Mouse (Mus musculus): Measurements from ENCODE around the gene Vmn1r38. TPM values are rescaled to one million over a fixed set of nuclear protein-coding genes. Genes with fewer than 3 reads are reported as not detected.
"Not testable (repeated sequence)": the region's sequence is repeated elsewhere in the genome, so short reads cannot be mapped to it uniquely, and the experiment has no call there.

Gene Vmn1r38
- polyA plus RNA-seq (2014; fragmentation: Nextera tagmentation; extraction: Ambion mirVana), result not detected in 2 replicates

DNA sequence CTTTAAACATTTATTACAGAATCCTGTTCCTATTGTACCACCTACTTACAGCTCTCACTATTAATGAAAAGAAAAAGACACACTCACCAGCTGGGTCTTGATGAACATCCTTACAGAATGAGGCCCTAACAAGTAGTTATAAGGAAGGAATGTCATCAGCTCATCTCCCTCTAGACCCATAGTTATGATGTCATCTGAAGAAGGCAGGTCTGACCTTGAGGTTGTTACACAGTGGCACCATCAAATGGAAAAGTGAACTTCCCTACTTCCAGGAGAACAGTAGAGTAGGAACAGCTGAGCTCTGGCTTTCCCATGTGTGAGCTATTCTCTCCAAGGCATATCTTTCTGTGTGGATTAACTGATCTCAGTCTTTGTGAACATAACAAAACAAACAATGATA lies at the start of gene Vmn1r38:
TSS of gene Vmn1r38 (minus strand) at position 101 of the 400 bp plus-strand sequence.
- H3K27ac ChIP-seq (ENCODE audit: low read depth, low read length); H3K27me3 ChIP-seq (ENCODE audit: control insufficient read depth, insufficient read depth, low read length); H3K36me3 ChIP-seq (ENCODE audit: control insufficient read depth, insufficient read depth, low read length); H3K4me1 ChIP-seq (ENCODE audit: control insufficient read depth, insufficient read depth, low read length); H3K9me3 ChIP-seq (ENCODE audit: control insufficient read depth, low read length); ATAC-seq (ENCODE audit: low FRiP score); H3K9ac ChIP-seq (ENCODE audit: low read length); H3K4me2 ChIP-seq; H3K4me3 ChIP-seq (ENCODE audit: low read depth, low read length); DNase-seq (ENCODE audit: low spot score, missing footprints): not testable (repeated sequence)

DNA sequence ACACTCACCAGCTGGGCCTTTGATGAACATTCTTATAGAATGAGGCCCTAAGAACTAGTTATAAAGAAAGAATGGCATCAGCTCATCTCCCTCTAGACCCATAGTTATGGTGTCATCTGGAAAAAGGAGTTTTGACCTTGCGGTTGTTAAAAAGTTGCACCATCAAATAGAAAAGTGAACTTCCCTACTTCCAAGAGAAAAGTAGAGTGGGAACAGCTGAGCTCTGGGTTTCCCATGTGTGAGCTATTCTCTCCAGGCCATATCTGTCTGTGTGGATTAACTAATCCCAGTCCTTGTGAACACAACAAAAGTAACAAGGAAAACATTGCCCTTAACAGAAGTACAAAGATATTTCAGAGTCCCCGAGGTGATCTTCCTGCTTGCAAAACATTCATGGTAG lies 28.1 kb upstream of the Vmn1r38 start, which contains the start of gene Vmn1r39:
TSS of gene Vmn1r39 (minus strand) at position 101 of the 400 bp plus-strand sequence.
- Histone ChIP-seq H3K27ac (ENCODE audit: low read depth, low read length) (no peak within 1 kb of the TSS), H3K4me3 (ENCODE audit: low read depth, low read length) (no peak within 1 kb of the TSS), H3K4me1 (ENCODE audit: control insufficient read depth, insufficient read depth, low read length) (no peaks in the 10 kb centered on the region), H3K36me3 (ENCODE audit: control insufficient read depth, insufficient read depth, low read length) (no peaks in the 10 kb centered on the region), H3K27me3 (ENCODE audit: control insufficient read depth, insufficient read depth, low read length) (no peaks in the 10 kb centered on the region), H3K4me2 (no peak within 1 kb of the TSS), H3K9ac (ENCODE audit: low read length) (no peak within 1 kb of the TSS), H3K9me3 (ENCODE audit: control insufficient read depth, low read length) (no peaks in the 10 kb centered on the region)
- no peak for ATAC-seq (ENCODE audit: low FRiP score)
- 88% methylated on average over 2 of the region's 2 CpGs for WGBS
- DNase-seq (ENCODE audit: low spot score, missing footprints), result no peak

DNA sequence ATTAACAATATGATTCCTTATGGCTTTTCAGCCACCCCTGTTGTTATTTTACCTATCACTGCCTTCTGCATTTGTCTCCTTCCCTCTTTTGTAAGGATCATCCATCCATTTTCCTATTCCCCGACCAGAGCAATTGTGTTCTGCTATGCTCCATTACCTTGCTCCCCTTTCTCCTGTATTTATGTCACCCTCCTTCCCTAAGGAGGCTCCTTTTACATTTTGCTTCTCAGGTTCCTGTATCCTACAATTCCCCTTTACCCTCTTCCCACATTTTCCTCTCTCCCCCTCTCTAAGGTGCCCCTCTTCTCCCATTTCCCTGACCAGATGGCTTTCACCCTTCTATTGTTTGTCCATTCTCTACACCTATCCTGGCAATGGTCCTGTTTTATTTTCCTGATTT lies 23.9 kb upstream of the Vmn1r38 start:
- 58% methylated on average over 1 of the region's 1 CpGs for WGBS
- H3K36me3 ChIP-seq (ENCODE audit: control insufficient read depth, insufficient read depth, low read length), result no peaks in the 10 kb centered on the region
- no peaks in the 10 kb centered on the region for H3K9me3 ChIP-seq (ENCODE audit: control insufficient read depth, low read length)
- H3K4me2 ChIP-seq, result no peak overlapping the region
- no peak overlapping the region for H3K4me3 ChIP-seq (ENCODE audit: low read depth, low read length)
- H3K9ac ChIP-seq (ENCODE audit: low read length), result no peak overlapping the region
- no peaks in the 10 kb centered on the region for H3K4me1 ChIP-seq (ENCODE audit: control insufficient read depth, insufficient read depth, low read length)
- no peak overlapping the region for H3K27ac ChIP-seq (ENCODE audit: low read depth, low read length)
- DNase-seq (ENCODE audit: low spot score, missing footprints) (no peak), ATAC-seq (ENCODE audit: low FRiP score) (no peak)
- no peaks in the 10 kb centered on the region for H3K27me3 ChIP-seq (ENCODE audit: control insufficient read depth, insufficient read depth, low read length)

DNA sequence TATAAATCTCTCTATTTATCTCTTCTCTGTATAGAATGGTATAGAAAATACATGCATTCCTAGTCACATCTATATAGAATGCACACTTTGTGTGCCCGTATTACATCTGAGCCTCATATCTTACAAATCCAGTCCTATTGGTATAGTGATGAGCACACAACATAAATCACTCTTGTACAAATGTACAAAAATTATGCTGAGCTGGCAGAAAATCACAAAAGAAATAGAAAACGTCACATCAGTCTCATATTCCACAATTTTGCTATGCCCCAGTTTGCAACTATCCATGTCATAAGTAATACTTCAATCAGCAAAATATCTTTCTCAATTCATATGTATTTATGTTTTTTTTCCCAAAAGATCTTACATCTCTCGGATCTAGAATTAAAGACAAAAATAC lies 23.3 kb upstream of the Vmn1r38 start:
- Histone ChIP-seq H3K4me1 (ENCODE audit: control insufficient read depth, insufficient read depth, low read length) (no peaks in the 10 kb centered on the region), H3K4me3 (ENCODE audit: low read depth, low read length) (no peak overlapping the region), H3K27me3 (ENCODE audit: control insufficient read depth, insufficient read depth, low read length) (no peaks in the 10 kb centered on the region), H3K27ac (ENCODE audit: low read depth, low read length) (no peak overlapping the region), H3K36me3 (ENCODE audit: control insufficient read depth, insufficient read depth, low read length) (no peaks in the 10 kb centered on the region), H3K9me3 (ENCODE audit: control insufficient read depth, low read length) (no peaks in the 10 kb centered on the region), H3K4me2 (no peak overlapping the region), H3K9ac (ENCODE audit: low read length) (no peak overlapping the region)
- ATAC-seq (ENCODE audit: low FRiP score) (no peak), DNase-seq (ENCODE audit: low spot score, missing footprints) (no peak)
- WGBS, result 88% methylated on average over 3 of the region's 3 CpGs

DNA sequence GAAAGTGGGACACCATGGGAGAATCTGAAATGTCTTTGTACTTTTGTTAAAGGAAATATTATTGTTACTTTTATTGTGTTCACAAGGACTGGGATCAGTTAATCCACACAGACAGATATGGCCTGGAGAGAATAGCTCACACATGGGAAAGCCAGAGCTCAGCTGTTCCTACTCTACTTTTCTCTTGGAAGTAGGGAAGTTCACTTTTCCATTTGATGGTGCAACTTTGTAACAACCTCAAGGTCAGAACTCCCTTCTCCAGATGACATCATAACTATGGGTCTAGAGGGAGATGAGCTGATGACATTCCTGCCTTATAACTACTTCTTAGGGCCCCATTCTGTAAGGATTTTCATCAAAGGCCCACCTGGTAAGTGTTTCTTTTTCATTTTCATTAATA lies 53.3 kb downstream of the Vmn1r38 start, which contains the start of gene Vmn1r37:
TSS of gene Vmn1r37 (plus strand) at position 301 of the 400 bp plus-strand sequence.
- H3K27me3 ChIP-seq (ENCODE audit: control insufficient read depth, insufficient read depth, low read length); H3K4me1 ChIP-seq (ENCODE audit: control insufficient read depth, insufficient read depth, low read length); H3K27ac ChIP-seq (ENCODE audit: low read depth, low read length); H3K9ac ChIP-seq (ENCODE audit: low read length); H3K4me3 ChIP-seq (ENCODE audit: low read depth, low read length); H3K4me2 ChIP-seq; H3K36me3 ChIP-seq (ENCODE audit: control insufficient read depth, insufficient read depth, low read length); H3K9me3 ChIP-seq (ENCODE audit: control insufficient read depth, low read length); DNase-seq (ENCODE audit: low spot score, missing footprints); ATAC-seq (ENCODE audit: low FRiP score): not testable (repeated sequence)

Other genes with a start within 250 kb of the Vmn1r38 start
- 133 and 142 TPM in 2 replicates for gene Mad2l1, start 247.2 kb downstream of the Vmn1r38 start, polyA plus RNA-seq (2014; fragmentation: Nextera tagmentation; extraction: Ambion mirVana)
- gene Vmn1r32, start 222.5 kb downstream of the Vmn1r38 start, polyA plus RNA-seq (2014; fragmentation: Nextera tagmentation; extraction: Ambion mirVana), result 0.15 TPM in 1 of 2 replicates, not detected in the other
- gene Vmn1r33, start 164.3 kb downstream of the Vmn1r38 start, polyA plus RNA-seq (2014; fragmentation: Nextera tagmentation; extraction: Ambion mirVana), result not detected in 2 replicates
- not detected in 2 replicates for gene Vmn1r34, start 138.7 kb downstream of the Vmn1r38 start, polyA plus RNA-seq (2014; fragmentation: Nextera tagmentation; extraction: Ambion mirVana)
- not detected in 2 replicates for gene Vmn1r35, start 96.7 kb downstream of the Vmn1r38 start, polyA plus RNA-seq (2014; fragmentation: Nextera tagmentation; extraction: Ambion mirVana)
- not detected in 2 replicates for gene Vmn1r36, start 63.5 kb downstream of the Vmn1r38 start, polyA plus RNA-seq (2014; fragmentation: Nextera tagmentation; extraction: Ambion mirVana)
- not detected in 2 replicates for gene Vmn1r37, start 53.2 kb downstream of the Vmn1r38 start, polyA plus RNA-seq (2014; fragmentation: Nextera tagmentation; extraction: Ambion mirVana)
- gene Vmn1r39, start 28.0 kb upstream of the Vmn1r38 start, polyA plus RNA-seq (2014; fragmentation: Nextera tagmentation; extraction: Ambion mirVana), result not detected in 2 replicates
- 40.8 and 48.2 TPM in 2 replicates for gene Gng12, start 113.8 kb upstream of the Vmn1r38 start, polyA plus RNA-seq (2014; fragmentation: Nextera tagmentation; extraction: Ambion mirVana)

Measured in midbrain, embryonic 11.5 days (tissue).